Mouse (Mus musculus) MEL (cell line): ENCODE results near the gene Chdh. TPM values are rescaled to one million over a fixed set of nuclear protein-coding genes. Genes with fewer than 3 reads are reported as not detected.

Experiments
- DNase-seq: peaks from one replicate; pipeline ENCODE4 v3.0.0; 2011; ENCODE audit warnings: low read depth, low spot score
- H3K27ac ChIP-seq: 2 replicates; pipeline ENCODE4 v1.5.1; 2012; ENCODE audit warnings: low read depth, mild to moderate bottlenecking, control low read depth, low read length, moderate library complexity; ENCODE audit not compliant: control insufficient read depth
- H3K27me3 ChIP-seq, 2 experiments: fragments of 150-350 bp in 1 of 2; sonication (generic) in 1 of 2; 2 replicates each; pipeline ENCODE4 v1.6.1; 2012; ENCODE audit warnings: low read length in 2 of 2, mild to moderate bottlenecking in 2 of 2, improper control_type of control experiment in 1 of 2, moderate library complexity in 1 of 2; ENCODE audit not compliant: insufficient read depth in 2 of 2, control insufficient read depth in 1 of 2
- H3K36me3 ChIP-seq, 2 experiments: 2 replicates each; pipeline ENCODE4 v1.6.1; 2012 to 2014; ENCODE audit warnings: low read length in 2 of 2, improper control_type of control experiment in 1 of 2, inconsistent platforms in 1 of 2, mild to moderate bottlenecking in 1 of 2; ENCODE audit not compliant: insufficient read depth in 2 of 2, control insufficient read depth in 1 of 2
- H3K4me1 ChIP-seq, 2 experiments: fragments of 150-350 bp in 1 of 2; sonication (generic) in 1 of 2; 2 replicates each; pipeline ENCODE4 v1.6.1; 2012; ENCODE audit warnings: low read length in 2 of 2, improper control_type of control experiment in 1 of 2, mild to moderate bottlenecking in 1 of 2; ENCODE audit not compliant: insufficient read depth in 2 of 2, control insufficient read depth in 1 of 2
- H3K4me3 ChIP-seq, 2 experiments: fragments of 150-350 bp in 1 of 2; sonication (generic) in 1 of 2; 2 replicates each; pipeline ENCODE4 v1.5.1; 2012; ENCODE audit warnings: low read depth in 2 of 2, low read length in 2 of 2, mild to moderate bottlenecking in 2 of 2, moderate library complexity in 2 of 2, control low read depth in 1 of 2, improper control_type of control experiment in 1 of 2; ENCODE audit not compliant: control insufficient read depth in 1 of 2, insufficient read depth in 1 of 2
- H3K79me2 ChIP-seq: 2 replicates; pipeline ENCODE4 v1.6.1; 2012; ENCODE audit warnings: mild to moderate bottlenecking, low read length, moderate library complexity; ENCODE audit not compliant: control insufficient read depth, poor library complexity, insufficient read depth
- H3K9ac ChIP-seq: 2 replicates; pipeline ENCODE4 v1.6.1; 2012; ENCODE audit warnings: low read depth, mild to moderate bottlenecking, control low read depth, low read length, moderate library complexity; ENCODE audit not compliant: control insufficient read depth, poor library complexity, severe bottlenecking
- H3K9me3 ChIP-seq: fragments of 150-350 bp; sonication (generic); replicated peaks from 2 replicates; pipeline ENCODE4 v1.6.1; 2012; ENCODE audit warnings: mild to moderate bottlenecking, low read length, improper control_type of control experiment, moderate library complexity; ENCODE audit not compliant: insufficient read depth
- BHLHE40 ChIP-seq: IDR thresholded peaks from 2 replicates; pipeline ENCODE4 v1.6.1; 2012; ENCODE audit warnings: low read depth, mild to moderate bottlenecking, inconsistent platforms, low read length, improper control_type of control experiment, borderline replicate concordance
- CHD1 ChIP-seq: IDR thresholded peaks from 2 replicates; pipeline ENCODE4 v1.6.1; 2012; ENCODE audit warnings: low read depth, mild to moderate bottlenecking, inconsistent platforms, low read length, improper control_type of control experiment
- CHD2 ChIP-seq: IDR thresholded peaks from 2 replicates; pipeline ENCODE4 v1.6.1; 2011; ENCODE audit warnings: low read length, improper control_type of control experiment
- E2F4 ChIP-seq: IDR thresholded peaks from 2 replicates; pipeline ENCODE4 v1.6.1; 2011; ENCODE audit warnings: low read depth, low read length, improper control_type of control experiment, borderline replicate concordance
- ELF1 ChIP-seq: IDR thresholded peaks from 2 replicates; pipeline ENCODE4 v1.6.1; 2014; ENCODE audit warnings: low read depth, mild to moderate bottlenecking, inconsistent platforms, low read length, improper control_type of control experiment, moderate library complexity
- EP300 ChIP-seq, 2 experiments: IDR thresholded peaks; 2 replicates each; pipeline ENCODE4 v1.6.1; 2011; ENCODE audit warnings: improper control_type of control experiment in 2 of 2, low read length in 2 of 2, low read depth in 1 of 2, mild to moderate bottlenecking in 1 of 2
- ETS1 ChIP-seq: IDR thresholded peaks from 2 replicates; pipeline ENCODE4 v1.6.1; 2012; ENCODE audit warnings: low read depth, mild to moderate bottlenecking, inconsistent platforms, low read length, improper control_type of control experiment, moderate library complexity
- GABPA ChIP-seq: IDR thresholded peaks from 2 replicates; pipeline ENCODE4 v1.6.1; 2012; ENCODE audit warnings: low read depth, mild to moderate bottlenecking, inconsistent platforms, low read length, improper control_type of control experiment, moderate library complexity
- HCFC1 ChIP-seq: IDR thresholded peaks from 2 replicates; pipeline ENCODE4 v1.6.1; 2012; ENCODE audit warnings: low read depth, mild to moderate bottlenecking, inconsistent platforms, low read length, improper control_type of control experiment, moderate library complexity
- JUND ChIP-seq: IDR thresholded peaks from 2 replicates; pipeline ENCODE4 v1.6.1; 2011; ENCODE audit warnings: low read depth, mild to moderate bottlenecking, improper control_type of control experiment, low read length
- MAFK ChIP-seq: IDR thresholded peaks from 2 replicates; pipeline ENCODE4 v1.6.1; 2011; ENCODE audit warnings: low read depth, mild to moderate bottlenecking, low read length, improper control_type of control experiment, borderline replicate concordance
- MAZ ChIP-seq: IDR thresholded peaks from 2 replicates; pipeline ENCODE4 v1.6.1; 2012; ENCODE audit warnings: low read depth, mild to moderate bottlenecking, inconsistent platforms, low read length, improper control_type of control experiment
- MEF2A ChIP-seq: IDR thresholded peaks from 2 replicates; pipeline ENCODE4 v1.6.1; 2014; ENCODE audit warnings: low read depth, mild to moderate bottlenecking, inconsistent platforms, low read length, improper control_type of control experiment; ENCODE audit not compliant: poor library complexity, insufficient replicate concordance, severe bottlenecking; ENCODE audit errors: extremely low read depth
- MXI1 ChIP-seq: IDR thresholded peaks from 2 replicates; pipeline ENCODE4 v1.6.1; 2011; ENCODE audit warnings: mild to moderate bottlenecking, low read depth, low read length, improper control_type of control experiment
- MYB ChIP-seq: IDR thresholded peaks from 2 replicates; pipeline ENCODE4 v1.6.1; 2011; ENCODE audit warnings: mild to moderate bottlenecking, low read depth, low read length, improper control_type of control experiment
- MYC ChIP-seq: IDR thresholded peaks from 2 replicates; pipeline ENCODE4 v1.6.1; 2011; ENCODE audit warnings: low read depth, mild to moderate bottlenecking, low read length, improper control_type of control experiment, moderate library complexity
- NELFE ChIP-seq: IDR thresholded peaks from 2 replicates; pipeline ENCODE4 v1.6.1; 2011; ENCODE audit warnings: low read depth, low read length, improper control_type of control experiment
- NRF1 ChIP-seq: IDR thresholded peaks from 2 replicates; pipeline ENCODE4 v1.6.1; 2014; ENCODE audit warnings: low read depth, mild to moderate bottlenecking, inconsistent platforms, low read length, improper control_type of control experiment, moderate library complexity; ENCODE audit not compliant: poor library complexity, insufficient read depth, severe bottlenecking
- POLR2A ChIP-seq, 2 experiments: IDR thresholded peaks; 2 replicates each; pipeline ENCODE4 v1.6.1; 2011 to 2012; ENCODE audit warnings: low read length in 2 of 2, mild to moderate bottlenecking in 2 of 2, control low read depth in 1 of 2, improper control_type of control experiment in 1 of 2, low read depth in 1 of 2, moderate library complexity in 1 of 2; ENCODE audit not compliant: control insufficient read depth in 1 of 2, insufficient read depth in 1 of 2, poor library complexity in 1 of 2
- POLR2AphosphoS2 ChIP-seq: IDR thresholded peaks from 2 replicates; pipeline ENCODE4 v1.6.1; 2011; ENCODE audit warnings: low read length, improper control_type of control experiment
- POLR2AphosphoS5 ChIP-seq: IDR thresholded peaks from 2 replicates; pipeline ENCODE4 v1.6.1; 2012; ENCODE audit warnings: low read depth, borderline replicate concordance, mild to moderate bottlenecking, inconsistent platforms, low read length, moderate library complexity, mixed read lengths
- RAD21 ChIP-seq: IDR thresholded peaks from 2 replicates; pipeline ENCODE4 v1.6.1; 2011; ENCODE audit warnings: mild to moderate bottlenecking, low read depth, low read length, improper control_type of control experiment
- SIN3A ChIP-seq: IDR thresholded peaks from 2 replicates; pipeline ENCODE4 v1.6.1; 2012; ENCODE audit warnings: low read length, improper control_type of control experiment, inconsistent platforms
- TAL1 ChIP-seq: IDR thresholded peaks from 2 replicates; pipeline ENCODE4 v1.6.1; 2012; ENCODE audit warnings: mild to moderate bottlenecking, inconsistent platforms, low read length, moderate library complexity, mixed read lengths
- TBP ChIP-seq: IDR thresholded peaks from 2 replicates; pipeline ENCODE4 v1.8.0; 2011; ENCODE audit warnings: low read depth, low read length, improper control_type of control experiment
- TCF12 ChIP-seq: IDR thresholded peaks from 2 replicates; pipeline ENCODE4 v1.6.1; 2014; ENCODE audit warnings: low read depth, mild to moderate bottlenecking, inconsistent platforms, low read length, improper control_type of control experiment, moderate library complexity
- UBTF ChIP-seq: IDR thresholded peaks from 2 replicates; pipeline ENCODE4 v1.6.1; 2012; ENCODE audit warnings: low read depth, mild to moderate bottlenecking, inconsistent platforms, low read length, improper control_type of control experiment, moderate library complexity, borderline replicate concordance; ENCODE audit not compliant: insufficient read depth
- USF2 ChIP-seq, 2 experiments: IDR thresholded peaks; 2 replicates each; pipeline ENCODE4 v1.6.1; 2011 to 2012; ENCODE audit warnings: improper control_type of control experiment in 2 of 2, low read length in 2 of 2, borderline replicate concordance in 1 of 2, inconsistent platforms in 1 of 2, low read depth in 1 of 2, mild to moderate bottlenecking in 1 of 2; ENCODE audit not compliant: insufficient read depth in 1 of 2
- ZC3H11A ChIP-seq: IDR thresholded peaks from 2 replicates; pipeline ENCODE4 v1.6.1; 2012; ENCODE audit warnings: low read depth, mild to moderate bottlenecking, inconsistent platforms, low read length, improper control_type of control experiment
- ZKSCAN1 ChIP-seq: IDR thresholded peaks from 2 replicates; pipeline ENCODE4 v1.6.1; 2012; ENCODE audit warnings: low read depth, mild to moderate bottlenecking, inconsistent platforms, low read length, improper control_type of control experiment, moderate library complexity
- ZMIZ1 ChIP-seq: IDR thresholded peaks from 2 replicates; pipeline ENCODE4 v1.6.1; 2012; ENCODE audit warnings: low read depth, mild to moderate bottlenecking, inconsistent platforms, low read length, improper control_type of control experiment, moderate library complexity
- polyA plus RNA-seq, 2 experiments: library from polyadenylated mRNA; stranded (reverse) in 1 of 2; unstranded in 1 of 2; fragments of >175 nt in 1 of 2; fragments of >200 nt in 1 of 2; gene quantifications; 2 replicates each; pipeline versions ENCODE4 v1.2.1 to v1.2.4; 2012; ENCODE audit warnings: low replicate concordance in 2 of 2, low read depth in 1 of 2; ENCODE audit not compliant: insufficient read length in 2 of 2, insufficient read depth in 1 of 2, missing spikeins in 1 of 2
- total RNA-seq: library from RNA; depleted of rRNA; stranded (reverse); fragments of 300-350 nt; gene quantifications from 2 replicates; pipeline ENCODE4 v1.2.3, GENCODE M21; 2012

Chdh gene
- total and polyA plus RNA-seq, 3 experiments, result not detected

GRCm38 (mm10) chr14:30078115-30078808 lies 69.4 kb downstream of the Chdh start:
- no peaks in the 10 kb centered on the region for H3K9me3 ChIP-seq
- H3K9ac ChIP-seq, result no peak overlapping the region
- DNase-seq, result no peak
- H3K4me3 ChIP-seq, result no peak overlapping the region
- H3K4me1 ChIP-seq, result no peaks in the 10 kb centered on the region
- no peak overlapping the region for H3K27ac ChIP-seq
- no peaks in the 10 kb centered on the region for H3K79me2 ChIP-seq
- no peak for TF ChIP-seq TBP
- no peak for TF ChIP-seq MYB
- TF ChIP-seq GABPA, result no peak
- TF ChIP-seq MXI1, result no peak
- TF ChIP-seq MAZ, result no peak
- TF ChIP-seq ELF1, result no peak
- TF ChIP-seq EP300 (IDR thresholded peaks at IDR 0.05; ENCODE audit: low read depth in 1 of 2, low read length in 2 of 2), result no peak
- no peak for TF ChIP-seq HCFC1
- no peak for TF ChIP-seq NELFE
- TF ChIP-seq NRF1, result no peak
- TF ChIP-seq USF2 (IDR thresholded peaks at IDR 0.05; ENCODE audit: borderline replicate concordance in 1 of 2, insufficient read depth in 1 of 2, low read depth in 1 of 2, low read length in 2 of 2), result no peak
- no peak for TF ChIP-seq POLR2AphosphoS2
- TF ChIP-seq E2F4, result no peak
- no peak for TF ChIP-seq CHD2
- no peak for TF ChIP-seq MYC
- TF ChIP-seq ZKSCAN1, result no peak
- TF ChIP-seq TAL1, result no peak
- peaks cover 0 to 1% of the 10 kb centered on the region in 2 experiments; a peak in 1 of 4 replicates for H3K27me3 ChIP-seq
- H3K36me3 ChIP-seq, result no peaks in the 10 kb centered on the region

- DNase-seq, result no peak
- Histone ChIP-seq H3K9me3 (no peaks in the 10 kb centered on the region), H3K36me3 (no peaks in the 10 kb centered on the region), H3K9ac (no peak overlapping the region), H3K27ac (no peak overlapping the region), H3K4me1 (no peaks in the 10 kb centered on the region), H3K79me2 (no peaks in the 10 kb centered on the region), H3K4me3 (no peak overlapping the region), H3K27me3 (no peaks in the 10 kb centered on the region; a peak in 1 of 4 replicates)
- TF ChIP-seq SIN3A (no peak), CHD2 (no peak), BHLHE40 (no peak), ZC3H11A (no peak), ELF1 (no peak), MEF2A (no peak), POLR2AphosphoS5 (no peak), ZMIZ1 (no peak), MAFK (no peak), POLR2A (IDR thresholded peaks at IDR 0.05; ENCODE audit: control insufficient read depth in 1 of 2, insufficient read depth in 1 of 2, low read depth in 1 of 2, low read length in 2 of 2, poor library complexity in 1 of 2) (no peak), MXI1 (no peak), CHD1 (no peak), ETS1 (no peak), RAD21 (no peak), TCF12 (no peak), MYB (no peak), UBTF (no peak), JUND (no peak), NRF1 (no peak)
Observed at GRCm38 (mm10) chr14:30079729-30080128, 70.9 kb downstream of the Chdh start.
